Mouse (Mus musculus): ENCODE results near the gene Emc7.

GRCm38 (mm10) chr2:112480669-112481068 is 25.9 kb downstream of the Emc7 start, which contains the start of gene Chrm5:
- TF ChIP-seq CTCF (IDR thresholded peaks at IDR 0.05; ENCODE audit: borderline replicate concordance, insufficient read depth, low read length) (no peak), POLR2A (IDR thresholded peaks at IDR 0.05; ENCODE audit: low read depth, low read length) (no peak)

Data from embryonic fibroblast, embryonic 13.5 days (primary cell).